9 mouse cellular contexts compared by ENCODE assay signal in genomic region chr1:21411331-21412196, GRCm38 (mm10). TPM values are rescaled to one million over a fixed set of nuclear protein-coding genes. Genes with fewer than 3 reads are reported as not detected.
DNase-seq lines count a peak whose midpoint lies in the region; ATAC-seq and TF ChIP-seq lines count a peak whose summit lies in the region.
"Had no signal": no experiment of that assay in that cellular context is flagged by ENCODE, and none has a peak within 500 bp of the region (broad histone marks: within the 10 kb centered on the region; RNA-seq: fewer than 3 reads in every experiment).

No protein-coding gene starts in this region.

- ATAC-seq in embryonic facial prominence, embryonic 11.5 days (replicated peaks; ENCODE audit: insufficient number of reproducible peaks, low FRiP score, low TSS enrichment, low read depth) = no peak
- no peak for ATAC-seq in heart, embryonic 13.5 days (ENCODE audit: extremely low read depth, insufficient number of reproducible peaks, low FRiP score, low TSS enrichment)
- ATAC-seq in kidney, embryonic 16.5 days (ENCODE audit: low FRiP score, low TSS enrichment) = peak; percentile 91; the same call in 1 of the 2 replicates
- peak; percentile 69; the same call in 1 of the 2 replicates for ATAC-seq in limb, embryonic 13.5 days (ENCODE audit: low FRiP score, low read depth)
- peak; percentile 79 for ATAC-seq in neural tube, embryonic 11.5 days (ENCODE audit: insufficient read depth, low FRiP score, low TSS enrichment)

- no peak overlapping the region for H3K4me3 ChIP-seq in E14TG2a.4 (replicated peaks; ENCODE audit: low read length)
- no peak overlapping the region for H3K4me3 ChIP-seq in embryonic facial prominence, embryonic 11.5 days (ENCODE audit: low read depth, low read length)
- no peak overlapping the region for H3K4me3 ChIP-seq in heart, embryonic 13.5 days
- no peak overlapping the region for H3K4me3 ChIP-seq in kidney, embryonic 16.5 days (ENCODE audit: low read length)
- no peak overlapping the region for H3K4me3 ChIP-seq in limb, embryonic 13.5 days
- no peak overlapping the region for H3K4me3 ChIP-seq in neural tube, embryonic 11.5 days (ENCODE audit: low read depth, low read length)

- 0 out of 2 replicates have a peak, but pooled peaks cover 3% of the 10 kb centered on the region for H3K4me1 ChIP-seq in E14TG2a.4 (replicated peaks; ENCODE audit: low read depth, low read length)
- H3K4me1 ChIP-seq in embryonic facial prominence, embryonic 11.5 days (ENCODE audit: control insufficient read depth, insufficient read depth, low read length) = no peaks in the 10 kb centered on the region
- peaks cover 8% of the 10 kb centered on the region; the same call in 1 of the 2 replicates for H3K4me1 ChIP-seq in heart, embryonic 13.5 days
- H3K4me1 ChIP-seq in kidney, embryonic 16.5 days (ENCODE audit: insufficient read depth, low read length) = no peaks in the 10 kb centered on the region
- no peaks in the 10 kb centered on the region for H3K4me1 ChIP-seq in limb, embryonic 13.5 days
- H3K4me1 ChIP-seq in neural tube, embryonic 11.5 days (ENCODE audit: control insufficient read depth, insufficient read depth, low read length) = no peaks in the 10 kb centered on the region

- DNase-seq in adrenal gland, postnatal 14 days = peak; percentile 49
- DNase-seq in embryonic facial prominence, embryonic 11.5 days (ENCODE audit: low spot score) = peak; percentile 88
- peak; percentile 31 for DNase-seq in neural tube, embryonic 11.5 days (ENCODE audit: low spot score)
- peak; percentile 49 for DNase-seq in thymus, postnatal 14 days

- H3K9ac ChIP-seq in embryonic facial prominence, embryonic 11.5 days (replicated peaks; ENCODE audit: low read length) = no peak overlapping the region
- no peak overlapping the region for H3K9ac ChIP-seq in heart, embryonic 13.5 days
- no peak overlapping the region for H3K9ac ChIP-seq in kidney, embryonic 16.5 days (replicated peaks; ENCODE audit: low read length)
- H3K9ac ChIP-seq in limb, embryonic 13.5 days = no peak overlapping the region
- H3K9ac ChIP-seq in neural tube, embryonic 11.5 days (ENCODE audit: low read length) = no peak overlapping the region

- WGBS in embryonic facial prominence, embryonic 11.5 days = 61% methylated on average over 18 of the region's 18 CpGs
- 55% methylated on average over 18 of the region's 18 CpGs for WGBS in heart, embryonic 13.5 days
- WGBS in kidney, embryonic 16.5 days = 49% methylated on average over 18 of the region's 18 CpGs
- WGBS in limb, embryonic 13.5 days = 51% methylated on average over 18 of the region's 18 CpGs
- WGBS in neural tube, embryonic 11.5 days = 54% methylated on average over 18 of the region's 18 CpGs

- H3K4me2 ChIP-seq in embryonic facial prominence, embryonic 11.5 days (ENCODE audit: low read depth, low read length) = no peak overlapping the region
- peak overlapping the region; percentile 1; the same call in 1 of the 2 replicates for H3K4me2 ChIP-seq in heart, embryonic 13.5 days
- H3K4me2 ChIP-seq in kidney, embryonic 16.5 days (replicated peaks; ENCODE audit: low read depth, low read length) = peak overlapping the region; percentile 26; the same call in 1 of the 2 replicates
- H3K4me2 ChIP-seq in limb, embryonic 13.5 days (replicated peaks) = 0 out of 2 replicates have a peak overlapping the region, but pooled peaks have one; percentile 15
- H3K4me2 ChIP-seq in neural tube, embryonic 11.5 days (ENCODE audit: low read depth) = no peak overlapping the region

- H3K36me3 ChIP-seq in E14TG2a.4 (ENCODE audit: insufficient read depth, low read length) = no peaks in the 10 kb centered on the region
- no peaks in the 10 kb centered on the region for H3K36me3 ChIP-seq in embryonic facial prominence, embryonic 11.5 days (replicated peaks; ENCODE audit: control insufficient read depth, insufficient read depth, low read depth, low read length)
- H3K36me3 ChIP-seq in heart, embryonic 13.5 days = no peaks in the 10 kb centered on the region
- H3K36me3 ChIP-seq in kidney, embryonic 16.5 days (ENCODE audit: insufficient read depth, low read length) = no peaks in the 10 kb centered on the region
- no peaks in the 10 kb centered on the region for H3K36me3 ChIP-seq in limb, embryonic 13.5 days
- no peaks in the 10 kb centered on the region for H3K36me3 ChIP-seq in neural tube, embryonic 11.5 days (ENCODE audit: control insufficient read depth, insufficient read depth, low read length)

- H3K27me3 ChIP-seq in E14TG2a.4 (ENCODE audit: insufficient read depth, low read length) = no peaks in the 10 kb centered on the region
- no peaks in the 10 kb centered on the region for H3K27me3 ChIP-seq in embryonic facial prominence, embryonic 11.5 days (ENCODE audit: control insufficient read depth, insufficient read depth, low read length)
- H3K27me3 ChIP-seq in heart, embryonic 13.5 days (replicated peaks) = no peaks in the 10 kb centered on the region
- no peaks in the 10 kb centered on the region for H3K27me3 ChIP-seq in kidney, embryonic 16.5 days (ENCODE audit: insufficient read depth, low read length)
- no peaks in the 10 kb centered on the region for H3K27me3 ChIP-seq in limb, embryonic 13.5 days
- no peaks in the 10 kb centered on the region for H3K27me3 ChIP-seq in neural tube, embryonic 11.5 days (ENCODE audit: control insufficient read depth, insufficient read depth, low read length)

- H3K9me3 ChIP-seq in E14TG2a.4 (ENCODE audit: low read length) = no peaks in the 10 kb centered on the region
- H3K9me3 ChIP-seq in embryonic facial prominence, embryonic 11.5 days (replicated peaks; ENCODE audit: control insufficient read depth, low read length) = no peaks in the 10 kb centered on the region
- H3K9me3 ChIP-seq in heart, embryonic 13.5 days = no peaks in the 10 kb centered on the region
- no peaks in the 10 kb centered on the region for H3K9me3 ChIP-seq in kidney, embryonic 16.5 days (ENCODE audit: low read length)
- no peaks in the 10 kb centered on the region for H3K9me3 ChIP-seq in limb, embryonic 13.5 days
- H3K9me3 ChIP-seq in neural tube, embryonic 11.5 days (ENCODE audit: control insufficient read depth, low read length) = no peaks in the 10 kb centered on the region

- peak; percentile 56 for TF ChIP-seq CTCF in E14TG2a.4 (conservative IDR thresholded peaks at IDR 0.05; ENCODE audit: low read length)

- H3K27ac ChIP-seq in embryonic facial prominence, embryonic 11.5 days (replicated peaks; ENCODE audit: low read depth, low read length) = no peak overlapping the region
- no peak overlapping the region for H3K27ac ChIP-seq in heart, embryonic 13.5 days (replicated peaks)
- no peak overlapping the region for H3K27ac ChIP-seq in kidney, embryonic 16.5 days (ENCODE audit: low read length)
- H3K27ac ChIP-seq in limb, embryonic 13.5 days = no peak overlapping the region
- no peak overlapping the region for H3K27ac ChIP-seq in neural tube, embryonic 11.5 days (ENCODE audit: low read depth, low read length)

RNA-seq across cellular contexts. Expression of gene Khdc1b, which starts 28.2 kb away (rescaled TPM):
- total RNA-seq in adrenal gland, postnatal 14 days (2021) = not detected in 2 replicates
- not detected in 2 replicates for polyA plus RNA-seq in embryonic facial prominence, embryonic 11.5 days (2014; fragmentation: Nextera tagmentation; extraction: Ambion mirVana)
- polyA plus RNA-seq in heart, embryonic 13.5 days (2015; fragmentation: Nextera tagmentation; extraction: Ambion mirVana) = 0.09 TPM in 1 of 2 replicates, not detected in the other
- polyA plus RNA-seq in kidney, embryonic 16.5 days (2015; fragmentation: Nextera tagmentation; extraction: Ambion mirVana) = 0.08 TPM in 1 of 2 replicates, not detected in the other
- 0.14 and 0.17 TPM in 2 replicates for polyA plus RNA-seq in limb, embryonic 13.5 days (2015; fragmentation: Nextera tagmentation; extraction: Ambion mirVana)
- not detected in 2 replicates for polyA plus RNA-seq in neural tube, embryonic 11.5 days (2014; fragmentation: Nextera tagmentation; extraction: Ambion mirVana)
- total RNA-seq: gastrocnemius, adult 8-10 months had no signal

RNA-seq across cellular contexts. Expression of gene Khdc1c, which starts 43.4 kb away (rescaled TPM):
- not detected in 2 replicates for total RNA-seq in adrenal gland, postnatal 14 days (2021)
- polyA plus RNA-seq in embryonic facial prominence, embryonic 11.5 days (2014; fragmentation: Nextera tagmentation; extraction: Ambion mirVana) = not detected in 2 replicates
- not detected in 2 replicates for polyA plus RNA-seq in heart, embryonic 13.5 days (2015; fragmentation: Nextera tagmentation; extraction: Ambion mirVana)
- polyA plus RNA-seq in kidney, embryonic 16.5 days (2015; fragmentation: Nextera tagmentation; extraction: Ambion mirVana) = not detected in 2 replicates
- not detected in 2 replicates for polyA plus RNA-seq in limb, embryonic 13.5 days (2015; fragmentation: Nextera tagmentation; extraction: Ambion mirVana)
- polyA plus RNA-seq in neural tube, embryonic 11.5 days (2014; fragmentation: Nextera tagmentation; extraction: Ambion mirVana) = not detected in 2 replicates
- total RNA-seq: gastrocnemius, adult 8-10 months had no signal

Comparison
In these comparisons a context has a peak if more than half of its experiments do, and no peak if none do; other contexts are left out.
1. DNase-seq: peak in every context shown above with its lines; median percentile 88 in embryonic facial prominence, embryonic 11.5 days; 49 in adrenal gland, postnatal 14 days; 49 in thymus, postnatal 14 days; 31 in neural tube, embryonic 11.5 days.
2. ATAC-seq: peak in kidney, embryonic 16.5 days (single experiment), limb, embryonic 13.5 days (single experiment) and neural tube, embryonic 11.5 days (single experiment); none in embryonic facial prominence, embryonic 11.5 days (single experiment) and heart, embryonic 13.5 days (single experiment).
3. H3K4me2 ChIP-seq: peak in heart, embryonic 13.5 days (single experiment), kidney, embryonic 16.5 days (single experiment) and limb, embryonic 13.5 days (single experiment); none in embryonic facial prominence, embryonic 11.5 days (single experiment) and neural tube, embryonic 11.5 days (single experiment).